Mouse (Mus musculus): ENCODE measurements around the gene Klf7.

DNA sequence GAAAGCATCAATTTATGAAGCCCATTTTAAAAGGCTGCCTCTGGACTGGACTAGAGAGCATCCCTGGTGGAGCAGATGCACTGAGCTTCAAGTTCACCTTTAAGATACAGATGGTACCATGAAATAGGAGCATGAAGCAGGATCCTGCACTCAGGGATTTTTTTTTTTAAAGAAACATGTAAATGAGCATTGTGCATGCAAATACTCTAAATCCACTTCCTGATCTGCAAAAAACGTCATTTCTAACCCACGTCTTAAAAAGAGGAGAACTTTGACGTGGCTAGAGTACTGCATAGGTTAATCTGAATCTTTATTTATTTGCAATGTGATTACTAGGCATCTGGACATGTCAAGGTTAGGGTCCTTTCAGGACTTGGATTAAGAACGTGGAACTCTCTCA lies 73.5 kb downstream of the Klf7 start:
- TF ChIP-seq CTCF (IDR thresholded peaks at IDR 0.05; ENCODE audit: low read depth) (no peak), EP300 (IDR thresholded peaks at IDR 0.05; ENCODE audit: low read depth) (no peak)

All from liver, embryonic 14.5 days (tissue).